Mouse (Mus musculus): ENCODE data around the gene Timmdc1.

The Timmdc1 gene

DNA sequence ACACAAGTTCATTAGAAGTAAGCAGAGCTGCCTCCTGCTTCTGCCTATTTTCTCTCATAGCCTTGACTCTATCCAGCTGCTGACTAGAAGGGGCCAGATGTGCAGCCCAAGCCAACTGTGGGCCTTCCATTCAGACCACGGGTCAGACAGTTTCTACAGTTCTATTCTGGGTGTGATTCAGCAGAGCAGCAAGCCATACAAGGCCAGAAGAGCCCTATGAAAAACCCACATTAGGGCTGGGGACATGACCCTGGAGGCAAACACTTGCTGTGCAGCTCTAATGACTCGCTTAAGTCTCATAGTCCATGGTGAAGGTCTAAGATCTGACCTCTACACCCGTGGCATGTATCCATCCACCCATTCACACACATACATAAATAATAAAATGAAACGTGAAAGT, 56.4 kb downstream of the Timmdc1 start:
- DNase-seq (ENCODE audit: low read depth, low spot score) = no peak

GRCm38 (mm10) chr16:38463305-38463704, 59.2 kb downstream of the Timmdc1 start:
- DNase-seq (ENCODE audit: low read depth, low spot score) = no peak

GRCm38 (mm10) chr16:38462161-38462560, 60.3 kb downstream of the Timmdc1 start:
- DNase-seq (ENCODE audit: low read depth, low spot score) = no peak

- no peak for DNase-seq (ENCODE audit: low read depth, low spot score)
Observed at GRCm38 (mm10) chr16:38461749-38462148, 60.7 kb downstream of the Timmdc1 start.

GRCm38 (mm10) chr16:38459990-38460389, 62.5 kb downstream of the Timmdc1 start:
- DNase-seq (ENCODE audit: low read depth, low spot score) = no peak

GRCm38 (mm10) chr16:38458600-38459280, 63.7 kb downstream of the Timmdc1 start:
- no peak for DNase-seq (ENCODE audit: low read depth, low spot score)

- DNase-seq (ENCODE audit: low read depth, low spot score) = no peak
Observed at GRCm38 (mm10) chr16:38456812-38457567, 65.5 kb downstream of the Timmdc1 start.

DNA sequence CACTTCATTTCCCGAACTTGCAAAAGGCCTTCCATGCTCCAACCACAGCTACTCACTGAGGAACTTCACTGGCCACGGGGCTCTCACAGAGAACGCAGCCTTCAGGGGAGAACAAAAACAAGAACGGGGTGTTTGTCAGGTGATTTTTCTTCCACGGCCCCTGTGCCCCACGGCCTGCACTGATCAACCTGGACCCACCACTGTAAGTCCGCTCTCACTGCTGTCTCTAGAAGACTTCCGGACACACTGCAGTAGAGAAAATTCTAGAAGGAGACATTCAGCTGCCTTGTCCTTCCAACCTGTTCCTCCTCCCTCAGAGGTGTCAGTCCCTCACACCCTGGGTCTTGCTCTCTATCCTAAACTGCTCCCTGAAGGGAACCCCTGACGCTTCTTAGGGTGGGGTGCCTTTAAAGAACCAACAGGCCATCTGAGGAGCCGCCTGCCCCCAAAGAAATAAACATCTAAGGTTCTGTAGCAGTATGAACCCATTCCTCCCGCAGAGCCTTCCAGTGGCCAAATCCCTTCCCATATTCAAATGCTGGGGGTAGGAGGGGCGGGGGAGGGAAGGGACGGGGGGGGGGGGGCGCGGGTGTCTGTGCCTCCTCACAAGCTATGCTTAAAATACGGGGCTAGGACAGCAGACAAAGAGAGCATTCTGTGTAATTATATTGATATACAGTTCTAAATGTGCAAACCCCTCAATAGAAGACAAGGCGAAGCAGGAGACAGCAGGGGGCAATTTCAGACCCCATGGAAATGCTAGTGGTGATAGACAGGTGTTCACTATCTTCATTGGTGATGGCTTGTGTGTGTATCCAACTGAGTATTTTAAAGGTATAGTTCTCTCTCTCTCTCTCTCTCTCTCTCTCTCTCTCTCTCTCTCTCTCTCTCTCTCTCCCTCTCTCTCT, 66.7 kb downstream of the Timmdc1 start, which contains the start of gene Cd80:
Gene Cd80 (plus strand): TSS at position 51 of the 908 bp plus-strand sequence.
- no peak for DNase-seq (ENCODE audit: low read depth, low spot score)

GRCm38 (mm10) chr16:38454533-38455254, 67.8 kb downstream of the Timmdc1 start:
- DNase-seq (ENCODE audit: low read depth, low spot score) = no peak

DNA sequence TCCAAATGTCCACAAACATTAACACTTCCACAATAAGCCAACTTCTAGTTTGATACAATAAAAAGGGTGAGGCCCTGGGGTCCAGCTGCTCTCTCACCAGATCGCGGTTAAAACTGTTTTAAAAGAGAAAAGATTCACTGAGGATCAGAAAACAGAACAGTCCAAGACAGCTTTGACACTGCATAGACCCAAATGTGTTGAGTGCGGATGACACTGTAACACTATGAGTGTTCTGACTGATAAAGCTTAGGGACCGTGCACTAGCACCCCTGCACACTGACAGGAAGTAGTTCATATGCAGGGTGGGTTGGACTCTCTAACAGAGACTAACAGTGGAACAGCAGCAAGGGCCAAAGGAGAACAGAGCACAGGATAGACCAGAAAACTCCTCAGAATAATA, 68.5 kb downstream of the Timmdc1 start:
- DNase-seq (ENCODE audit: low read depth, low spot score) = no peak

- no peak for DNase-seq (ENCODE audit: low read depth, low spot score)
Observed at GRCm38 (mm10) chr16:38453203-38453553, 69.3 kb downstream of the Timmdc1 start.

DNA sequence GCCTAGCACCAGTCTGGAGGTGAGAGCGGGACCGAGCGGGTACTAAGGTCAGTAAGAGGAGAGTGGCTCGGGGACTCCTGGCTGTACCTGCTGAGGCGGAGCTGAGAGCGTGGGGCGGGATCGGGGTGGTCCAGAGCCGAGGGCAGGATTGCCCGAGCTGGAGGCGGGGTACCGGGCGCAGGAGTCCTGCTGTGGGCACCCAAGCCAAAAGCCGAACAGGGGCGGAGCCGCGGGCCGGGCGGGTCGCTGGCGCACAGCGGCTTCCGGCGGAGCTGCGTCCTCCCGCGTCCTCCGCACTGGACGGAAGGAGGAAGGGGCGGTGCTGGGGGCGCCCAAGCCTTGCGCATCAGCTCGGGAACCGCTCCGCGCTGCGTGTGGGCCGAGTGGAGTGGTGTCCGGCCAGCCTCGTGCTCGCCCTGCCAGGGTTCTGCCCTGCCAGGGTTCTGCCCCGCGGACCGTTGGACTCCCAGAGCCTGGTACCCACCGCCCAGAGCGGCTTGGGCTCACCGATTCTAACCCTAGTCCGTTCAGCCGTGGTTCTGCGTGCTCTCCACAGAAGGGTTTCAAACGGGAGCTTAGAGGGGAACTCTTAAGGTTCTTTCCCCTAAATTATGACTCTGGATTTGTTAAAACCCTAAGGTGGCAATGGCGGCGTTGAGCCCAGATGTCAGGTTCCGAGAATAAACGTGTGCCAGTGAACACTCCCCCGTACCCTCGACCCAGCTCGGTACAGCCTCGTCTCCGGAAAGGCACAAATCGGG, 69.8 kb downstream of the Timmdc1 start, which contains the start of gene Adprh:
Gene Adprh (minus strand): TSS at position 262 of the 761 bp plus-strand sequence.
- no peak for DNase-seq (ENCODE audit: low read depth, low spot score)

DNA sequence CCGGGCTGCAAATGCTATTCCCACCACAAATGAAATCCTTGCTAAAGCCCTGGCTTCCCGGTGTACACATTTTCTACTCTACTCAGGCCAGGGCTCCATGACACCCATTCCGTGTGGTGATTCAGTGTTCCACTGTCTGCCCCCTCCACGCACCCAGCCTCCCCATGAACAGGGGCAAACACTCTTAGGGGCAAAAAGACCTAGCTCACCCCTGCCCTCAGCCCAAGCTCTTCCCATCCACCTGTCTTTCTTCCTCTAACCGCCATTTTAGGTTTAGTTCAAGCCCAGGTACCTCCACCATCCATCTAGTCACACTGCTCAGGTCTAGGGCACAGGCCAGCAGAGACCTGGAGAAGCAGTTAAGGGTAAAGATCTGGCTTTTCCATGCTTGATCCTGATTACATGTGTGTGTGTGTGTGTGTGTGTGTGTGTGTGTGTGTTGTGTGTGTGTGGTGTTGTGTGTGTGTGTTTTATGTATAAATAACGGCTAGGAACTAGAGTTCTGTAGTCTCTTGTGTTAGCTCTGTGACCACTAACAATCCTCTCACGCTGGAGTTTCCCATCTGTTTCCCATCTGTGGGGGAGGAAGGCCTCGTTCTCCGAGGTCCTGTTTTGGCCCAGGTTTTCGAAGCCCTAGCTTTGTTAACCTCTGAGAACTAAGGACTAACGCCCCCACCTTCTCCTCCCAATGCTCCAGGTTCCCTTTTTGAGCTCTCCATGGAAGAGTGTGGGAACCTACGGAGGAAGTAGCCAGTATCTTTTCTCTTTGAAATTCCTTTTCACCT, 70.8 kb downstream of the Timmdc1 start:
- no peak for DNase-seq (ENCODE audit: low read depth, low spot score)

DNA sequence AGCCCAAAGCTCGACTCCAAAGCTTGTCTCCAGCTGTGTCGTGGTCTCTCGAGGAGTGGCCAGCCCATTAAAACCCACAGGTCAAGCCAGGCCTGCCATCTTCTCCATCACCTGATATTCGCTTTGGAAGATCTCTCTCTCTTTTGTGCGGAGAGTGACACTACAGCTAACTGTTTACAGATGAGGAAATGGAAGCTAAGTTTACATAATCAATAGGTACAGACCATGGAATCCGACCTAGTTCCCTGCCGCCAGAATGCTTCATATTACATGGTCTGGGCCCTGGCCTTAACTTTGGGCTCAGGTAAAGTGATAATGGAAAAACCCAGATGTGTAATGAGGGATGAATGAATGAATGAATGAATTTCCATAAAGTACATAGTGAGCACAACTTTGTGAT, 71.8 kb downstream of the Timmdc1 start:
- DNase-seq (ENCODE audit: low read depth, low spot score) = no peak

GRCm38 (mm10) chr16:38448458-38448857, 74.0 kb downstream of the Timmdc1 start:
- no peak for DNase-seq (ENCODE audit: low read depth, low spot score)
